Mouse (Mus musculus): Measurements from ENCODE around the gene Mospd2. TPM values are rescaled to one million over a fixed set of nuclear protein-coding genes. Genes with fewer than 3 reads are reported as not detected.

Mospd2 gene
- polyA plus RNA-seq (2017; shearing (Covaris generic)) = 10 to 100 TPM; 14.6 to 14.8 TPM

DNA sequence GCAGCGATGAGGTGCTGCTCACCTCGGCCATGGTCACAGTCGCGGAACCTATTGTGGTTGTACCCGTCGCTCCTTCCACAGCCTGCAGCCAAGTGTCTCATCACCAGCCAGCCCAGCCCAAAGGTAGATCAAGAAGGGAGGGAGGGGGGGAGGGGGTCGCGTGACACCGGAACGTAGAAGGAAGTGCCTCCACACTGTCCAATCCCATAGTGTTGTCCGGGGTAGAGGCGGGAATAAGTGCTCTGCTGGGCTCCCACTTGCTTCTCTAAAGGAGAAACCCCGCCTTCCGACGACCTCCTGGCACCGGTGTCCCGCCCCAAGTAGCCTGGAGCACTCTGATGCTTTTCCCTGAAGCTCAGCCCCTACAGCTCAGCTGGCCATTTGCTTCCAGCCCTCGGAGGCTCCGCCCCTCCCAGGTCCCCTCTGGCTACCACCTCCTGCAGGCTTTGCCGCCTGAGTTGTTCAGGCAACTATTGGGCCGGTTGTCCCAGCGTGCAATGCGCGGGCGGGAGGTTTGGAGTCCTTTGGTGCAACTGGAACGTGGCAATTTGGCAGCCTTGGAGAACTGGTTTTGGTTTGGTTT lies at the start of gene Mospd2, which contains the start of gene Fancb:
TSS of gene Mospd2 (minus strand) at position 183 of the 583 bp plus-strand sequence.
TSS of gene Fancb (plus strand) at position 400 of the 583 bp plus-strand sequence.
- ATAC-seq = peak; percentile 92

DNA sequence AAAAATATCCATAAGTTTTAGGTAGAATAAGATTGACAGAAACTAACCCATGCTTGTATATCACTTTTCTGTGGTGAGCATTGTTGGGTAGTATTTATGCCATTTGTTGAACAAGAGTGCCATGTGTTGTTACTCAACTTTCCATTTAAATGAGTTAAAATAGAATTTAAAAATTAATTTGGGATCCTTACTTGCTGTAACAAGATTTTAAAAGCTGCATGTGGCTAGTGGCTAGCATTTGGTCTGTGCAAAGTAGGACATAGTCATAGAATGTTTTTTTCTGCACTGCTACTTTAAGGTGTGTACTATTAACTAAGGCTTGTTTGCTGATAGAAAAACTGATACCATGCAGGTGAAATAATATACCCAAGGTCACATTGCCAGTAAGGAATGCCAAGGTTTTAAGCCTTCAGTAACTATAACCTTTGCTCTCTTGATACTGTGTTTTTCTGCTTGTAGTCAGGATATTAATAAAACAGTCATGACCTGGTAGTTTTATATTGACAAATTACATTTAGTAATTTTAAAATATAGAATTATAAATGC lies 24.7 kb upstream of the Mospd2 start, which contains the start of gene Gm17604:
TSS of gene Gm17604 (minus strand) at position 51 of the 546 bp plus-strand sequence.
- no peak for ATAC-seq

DNA sequence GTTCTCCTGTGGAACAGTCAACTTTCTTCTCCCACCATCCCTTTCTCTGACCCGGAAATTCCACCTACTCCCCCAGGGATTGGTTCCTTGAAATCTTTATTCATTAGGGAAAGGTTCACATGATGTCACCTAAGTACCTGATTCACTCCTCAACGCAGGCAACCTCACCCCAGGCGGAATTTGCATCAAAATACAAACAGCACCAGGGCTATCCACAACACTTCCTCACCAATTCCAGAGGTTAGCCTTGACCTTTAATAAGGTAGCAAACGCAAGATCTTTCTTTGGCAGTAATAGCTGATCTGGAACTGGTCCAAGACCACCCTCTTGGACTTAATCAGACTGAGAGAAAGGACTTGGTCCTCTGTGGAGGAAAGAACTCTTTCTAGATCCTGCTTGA lies 23.0 kb upstream of the Mospd2 start:
- ATAC-seq = no peak

GRCm38 (mm10) chrX:164978866-164979265 lies 1.3 kb downstream of the Mospd2 start:
- no peak for ATAC-seq

DNA sequence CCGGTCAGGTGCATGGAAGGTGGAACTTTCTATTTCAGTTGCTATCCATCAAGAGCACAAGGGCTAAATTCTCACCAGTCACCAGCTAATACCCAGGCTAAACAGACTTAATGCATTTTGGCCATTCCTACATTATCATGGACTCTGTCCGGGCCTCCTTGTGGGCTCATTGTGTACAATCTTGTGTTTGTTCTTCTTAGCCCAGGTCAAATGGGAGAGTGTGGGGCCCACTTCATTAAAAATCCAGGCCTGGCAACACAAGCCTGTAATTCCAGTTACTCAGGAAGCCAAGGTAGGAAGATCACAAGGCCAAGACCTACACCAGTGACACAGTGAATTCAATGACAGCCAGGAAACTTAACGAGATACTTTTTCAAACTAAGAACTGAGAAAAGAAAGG lies 9.0 kb downstream of the Mospd2 start:
- no peak for ATAC-seq

- ATAC-seq = no peak
These were observed 14.3 kb downstream of the Mospd2 start for GRCm38 (mm10) chrX:164965750-164966448.

DNA sequence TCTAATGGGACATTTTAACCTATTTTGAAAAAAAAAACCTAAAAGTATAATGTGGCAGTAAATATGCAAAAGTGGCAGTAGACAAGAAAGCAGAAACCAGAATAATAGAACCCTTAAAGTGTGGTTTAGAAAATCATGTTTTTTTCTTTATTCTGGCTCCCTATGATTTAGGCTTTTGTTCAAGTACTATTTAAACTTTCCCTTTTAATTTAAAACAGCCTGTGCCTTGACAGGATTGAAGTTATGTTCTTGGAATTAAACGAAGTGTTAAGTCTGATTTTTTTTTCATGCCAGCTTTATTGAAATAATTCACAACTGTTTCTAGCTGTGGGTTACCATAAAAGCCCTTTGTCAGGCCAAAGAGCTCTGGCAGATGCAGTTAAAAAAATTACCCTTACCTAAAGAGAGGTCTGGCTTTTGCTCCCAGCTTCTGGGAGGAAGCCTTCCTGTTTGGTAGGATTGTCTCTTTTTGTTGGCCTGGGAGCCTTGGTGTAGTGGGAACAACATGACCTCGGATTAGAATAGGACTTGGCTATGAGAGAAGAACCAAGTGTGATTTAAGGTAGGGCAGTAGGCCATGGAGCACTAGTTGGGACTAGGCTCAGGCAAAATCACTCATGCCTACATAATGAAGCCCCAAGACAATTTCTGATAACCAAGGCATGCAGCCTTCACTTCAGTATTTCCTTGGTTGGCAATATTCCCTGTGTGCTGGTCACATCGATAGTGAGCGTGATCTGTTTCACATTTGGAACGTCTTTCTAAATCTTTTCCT lies 27.4 kb downstream of the Mospd2 start:
- ATAC-seq = no peak

DNA sequence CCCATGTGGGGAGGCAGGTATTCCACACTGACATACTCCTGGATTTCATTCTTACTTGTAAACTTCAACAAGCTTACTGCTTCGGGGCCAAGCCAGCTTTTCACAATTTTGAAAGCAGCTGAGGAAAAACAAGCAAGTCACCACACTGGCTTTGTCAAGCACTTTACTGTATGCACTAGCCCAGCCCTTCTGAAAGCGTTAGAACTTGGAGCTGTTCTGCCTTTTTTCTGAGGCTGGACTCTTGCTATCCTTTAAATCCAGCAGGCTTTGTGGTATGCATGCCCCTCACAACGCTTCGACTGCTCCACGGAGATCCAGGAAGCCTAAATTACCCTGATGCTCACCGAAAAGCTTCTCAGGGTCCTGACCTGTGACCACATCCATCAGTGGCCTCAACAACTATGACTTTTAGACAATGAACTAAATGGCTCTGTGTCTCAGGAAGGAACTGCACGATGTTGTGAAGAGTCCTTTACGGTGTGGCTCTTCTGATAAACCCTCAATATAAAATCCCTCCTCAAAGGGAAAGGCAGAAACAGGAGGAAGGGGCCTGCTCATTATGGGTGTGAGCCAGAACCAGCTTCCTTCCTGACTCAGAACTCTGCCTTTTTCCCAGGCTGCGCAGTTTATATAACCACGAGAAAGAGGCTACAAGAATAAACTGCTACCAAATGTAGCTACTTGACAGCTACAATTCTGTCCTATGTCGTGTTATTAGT lies 28.2 kb downstream of the Mospd2 start:
- ATAC-seq = no peak

DNA sequence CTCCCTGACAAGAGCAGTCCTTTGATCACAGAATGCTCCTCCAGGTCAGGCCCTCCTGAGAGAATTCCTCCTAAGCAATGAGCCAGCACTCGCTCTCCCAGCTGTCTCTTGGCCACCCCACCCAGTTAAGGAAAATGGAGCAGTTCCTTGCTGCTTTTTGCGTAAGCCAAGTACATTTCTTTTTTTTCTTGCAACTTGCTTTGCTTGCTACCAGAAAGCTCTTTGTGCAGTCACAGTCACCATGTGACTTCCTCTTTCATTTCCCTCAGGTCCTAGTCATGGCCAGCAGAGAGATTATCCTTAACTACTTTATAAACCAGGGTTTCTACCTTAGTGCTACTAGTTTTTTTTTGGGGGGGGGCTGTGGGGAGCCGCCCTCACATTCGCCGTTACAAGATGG lies 38.6 kb downstream of the Mospd2 start:
- no peak for ATAC-seq

- ATAC-seq = no peak
These were observed 67.2 kb downstream of the Mospd2 start for GRCm38 (mm10) chrX:164912993-164913392.

DNA sequence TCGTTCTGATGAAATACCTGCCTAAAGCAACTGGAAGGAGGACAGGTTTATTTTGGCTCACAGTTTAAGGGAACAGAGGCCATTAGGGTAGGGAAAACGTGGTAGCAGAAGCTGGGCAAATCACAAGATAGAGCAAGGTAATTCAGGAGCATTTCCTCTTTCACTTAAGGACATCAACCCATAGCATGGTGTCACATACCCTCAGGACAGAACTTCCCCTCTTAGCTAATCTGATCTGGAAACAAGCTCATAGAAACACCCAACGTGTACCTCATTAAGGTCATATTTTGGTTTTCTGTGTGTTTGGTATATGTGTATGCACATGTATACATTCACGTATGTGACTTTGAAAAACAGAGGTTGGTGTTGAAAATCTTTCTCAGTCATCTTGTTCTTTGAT lies 68.0 kb downstream of the Mospd2 start:
- no peak for ATAC-seq

- no peak for ATAC-seq
These were observed 78.3 kb downstream of the Mospd2 start for GRCm38 (mm10) chrX:164901847-164902246.

- no peak for ATAC-seq
These were observed 80.4 kb downstream of the Mospd2 start for GRCm38 (mm10) chrX:164899805-164900204.

DNA sequence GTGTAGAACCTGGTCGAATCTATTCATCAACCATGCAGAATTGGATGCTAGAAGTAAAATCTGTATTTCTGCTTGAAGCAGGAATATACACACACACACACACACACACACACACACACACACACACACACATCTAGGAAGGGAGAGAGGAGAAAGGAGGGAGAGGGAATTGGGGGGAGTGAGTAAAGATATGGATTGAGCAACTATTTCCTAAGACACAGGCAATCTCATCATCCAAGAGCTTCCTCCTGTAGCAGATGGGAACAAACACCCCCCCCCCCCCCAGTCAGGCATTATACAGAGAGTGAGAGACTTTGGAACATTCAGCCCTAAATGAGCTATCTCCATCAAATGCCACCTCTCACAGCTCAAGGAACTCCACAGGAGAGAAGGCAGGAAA lies 93.9 kb downstream of the Mospd2 start:
- no peak for ATAC-seq

Other genes with a start within 250 kb of the Mospd2 start
- 1 to 10 TPM; 2.7 to 3.8 TPM for gene Fancb, start 217 bp upstream of the Mospd2 start, polyA plus RNA-seq (2017; shearing (Covaris generic))
- gene Gm17604, start 24.5 kb upstream of the Mospd2 start, polyA plus RNA-seq (2017; shearing (Covaris generic)) = not detected